Mouse (Mus musculus) fibroblast of lung, adult 2 months (primary cell): ENCODE measurements at regions not wholly inside any gene's neighbourhood (a gene's known extent, or its start where the extent isn't known, plus 50 kb on each side); places are given as distances from the start of the nearest gene placed in this dataset.

ENCODE experiments used
- DNase-seq: peaks from one replicate; pipeline ENCODE4 v3.0.0-alpha.2; 2011; ENCODE audit warnings: low read depth

GRCm38 (mm10) chr2:117399487-117399886, 56.7 kb upstream of the Rasgrp1 start:
- DNase-seq = no peak

DNA sequence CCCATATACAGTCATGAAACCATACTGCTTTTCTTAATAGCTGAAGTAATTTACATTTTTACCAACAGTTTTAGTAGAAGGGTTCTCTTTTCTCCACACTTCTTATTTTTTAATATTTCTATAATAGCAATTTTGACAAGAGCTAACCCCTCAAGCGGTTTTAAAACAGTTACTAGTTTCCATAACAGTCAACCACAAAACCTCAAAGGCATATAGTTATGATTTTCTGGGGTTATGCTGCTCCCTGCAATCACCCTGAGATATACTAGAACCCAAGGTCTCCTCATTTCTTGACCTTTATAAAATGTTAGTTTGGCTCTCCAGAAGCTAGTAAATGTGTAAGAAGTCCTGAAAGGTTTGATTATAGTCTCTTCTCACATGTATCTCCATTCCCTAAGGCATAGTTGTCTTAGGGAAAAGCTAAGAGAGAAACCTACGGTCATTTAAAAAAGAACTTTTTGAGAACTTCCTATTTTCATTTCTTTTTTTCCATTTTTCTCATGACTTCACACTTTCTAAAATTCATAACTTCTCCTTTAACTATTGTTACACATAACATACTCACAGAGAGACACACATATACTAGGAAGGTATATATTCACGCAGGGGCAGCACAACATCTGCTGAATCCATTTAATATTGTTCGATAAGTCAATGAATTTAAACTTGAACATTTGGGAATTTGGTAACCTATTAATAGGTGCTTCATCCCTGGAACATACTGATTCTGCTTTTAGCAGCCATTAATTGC, 60.8 kb upstream of the Rasgrp1 start:
- no peak for DNase-seq

GRCm38 (mm10) chr2:117405453-117405852, 62.7 kb upstream of the Rasgrp1 start:
- DNase-seq = no peak

DNA sequence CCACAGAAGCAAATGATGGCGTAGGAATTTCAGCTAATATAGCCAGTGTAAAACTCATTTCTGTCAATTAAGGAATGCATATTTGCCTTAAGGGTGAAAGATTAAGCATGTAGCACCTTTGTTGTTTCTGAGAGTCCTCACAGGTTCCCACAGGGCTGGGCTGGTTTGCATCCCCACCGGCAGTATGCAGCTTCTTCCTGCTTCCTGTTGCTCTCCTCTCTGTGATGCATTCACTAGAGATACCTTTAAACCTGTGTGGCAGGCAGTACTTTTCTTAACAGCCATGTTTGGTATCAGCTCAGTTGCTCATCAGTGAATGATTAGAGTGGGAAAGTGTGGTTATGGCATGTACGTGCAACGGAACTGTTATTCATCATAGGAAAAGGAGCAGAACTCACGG, 65.4 kb upstream of the Rasgrp1 start:
- no peak for DNase-seq

DNA sequence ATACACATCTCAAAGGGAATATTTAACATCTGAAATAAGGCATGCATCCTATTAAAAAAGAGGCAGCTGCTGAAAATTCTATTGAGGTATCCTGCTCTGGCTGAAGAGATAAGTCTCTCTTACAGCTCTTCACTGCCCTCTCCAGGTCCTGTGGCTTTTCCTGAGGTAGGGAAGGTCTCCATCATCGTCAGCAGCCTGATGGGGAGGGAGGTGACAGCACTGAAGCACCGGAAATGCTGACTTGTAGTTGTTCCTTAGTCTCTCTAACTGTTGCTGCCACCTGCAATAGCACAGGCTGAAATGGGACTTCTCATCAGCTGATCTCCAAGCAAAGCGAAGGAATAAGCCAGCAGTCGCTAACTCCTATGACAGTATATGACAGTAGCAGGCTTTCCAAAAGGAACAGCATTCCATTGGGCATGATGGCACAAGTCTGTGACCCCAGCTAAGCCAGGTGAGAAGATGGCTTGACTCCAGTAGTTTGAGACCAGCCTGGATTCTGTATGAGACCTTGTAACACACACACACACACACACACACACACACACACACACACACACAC, 69.3 kb upstream of the Rasgrp1 start:
- DNase-seq = no peak

- no peak for DNase-seq
These were observed 74.6 kb upstream of the Rasgrp1 start for GRCm38 (mm10) chr2:117417229-117417970.

DNA sequence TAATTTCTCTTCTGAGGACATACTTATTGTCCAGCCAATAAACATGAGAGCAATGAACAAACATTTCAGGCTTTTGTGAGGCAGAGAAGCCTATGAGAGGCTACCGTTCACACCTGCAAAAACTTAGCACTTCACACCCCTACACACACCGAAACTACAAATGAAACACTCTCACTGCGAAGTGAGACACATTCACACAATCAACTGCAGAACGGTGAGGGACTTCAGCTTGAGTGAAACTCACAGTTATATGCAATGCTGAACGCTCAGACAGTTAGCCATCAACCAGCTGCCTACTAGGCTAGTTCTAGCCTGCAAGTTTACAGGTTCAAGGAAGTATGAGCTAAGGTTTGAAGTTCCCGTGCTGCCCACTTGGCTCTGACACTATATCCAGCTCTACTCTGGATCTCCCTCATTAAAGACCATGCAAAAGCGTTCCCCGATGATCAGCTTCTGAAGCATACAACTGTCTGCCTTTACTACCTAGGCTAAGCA, 75.4 kb upstream of the Rasgrp1 start:
- DNase-seq = no peak

DNA sequence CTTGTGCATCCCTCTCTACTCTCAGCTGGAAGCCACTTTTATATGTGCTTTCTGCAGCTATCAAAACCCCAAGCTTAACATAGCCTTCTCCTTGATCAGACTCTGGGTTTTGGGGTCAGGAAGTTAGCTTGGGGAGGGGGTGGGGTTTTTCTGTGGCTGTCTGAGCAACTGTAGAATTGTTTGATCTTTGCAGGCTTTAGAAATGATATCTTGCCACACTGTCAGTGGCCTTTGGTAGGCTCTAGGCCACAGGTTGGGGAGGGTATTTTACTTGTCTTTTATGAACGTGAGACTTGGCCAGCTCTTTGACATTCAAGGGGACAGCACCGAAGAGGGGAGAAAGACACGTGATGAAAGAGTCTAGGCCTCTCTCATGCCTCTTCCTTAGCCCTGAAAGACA, 75.9 kb upstream of the Rasgrp1 start:
- no peak for DNase-seq

GRCm38 (mm10) chr2:117421376-117421775, 78.6 kb upstream of the Rasgrp1 start:
- no peak for DNase-seq

GRCm38 (mm10) chr2:117422756-117423155, 80.0 kb upstream of the Rasgrp1 start:
- no peak for DNase-seq

- DNase-seq = no peak
These were observed 86.4 kb upstream of the Rasgrp1 start for GRCm38 (mm10) chr2:117429205-117429604.

GRCm38 (mm10) chr2:117432010-117432409, 89.2 kb upstream of the Rasgrp1 start:
- no peak for DNase-seq

DNA sequence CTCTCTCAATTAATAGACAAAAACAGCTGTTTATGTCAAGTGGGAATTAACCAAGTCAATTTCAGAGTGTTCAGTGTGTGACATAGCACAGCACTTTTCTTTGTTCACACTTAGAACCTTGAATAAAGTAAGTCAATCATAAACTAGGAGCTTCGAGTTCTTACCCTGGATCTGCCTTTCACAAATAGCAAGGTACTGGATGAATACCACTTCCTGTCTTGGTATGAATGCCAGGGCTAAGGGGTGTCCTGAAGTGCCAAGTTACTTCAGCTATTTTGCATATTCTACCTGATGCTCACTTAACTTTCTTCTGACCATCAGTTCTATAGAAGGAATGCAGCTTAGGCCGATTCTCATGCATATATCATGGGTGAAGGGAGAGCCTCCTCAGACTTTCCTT, 90.1 kb upstream of the Rasgrp1 start:
- DNase-seq = no peak

DNA sequence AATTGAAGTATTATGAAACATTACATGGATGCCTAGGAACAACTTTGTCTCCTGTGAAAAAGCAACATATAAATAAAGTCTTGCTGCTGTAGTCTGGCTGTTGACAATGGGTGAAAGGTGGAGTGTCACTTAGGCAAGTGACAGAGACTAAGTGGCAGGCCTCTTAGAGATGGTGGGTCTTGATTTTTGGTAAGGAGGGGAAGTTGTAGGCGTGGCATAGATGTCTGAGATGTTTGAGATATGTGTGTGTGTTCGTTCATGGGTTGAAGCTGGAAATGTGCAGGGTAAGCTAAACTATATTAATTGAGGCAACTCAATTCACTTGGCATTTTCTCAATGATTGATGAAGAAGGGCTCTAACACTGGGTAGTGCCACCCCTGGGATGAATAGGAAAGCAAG, 90.7 kb upstream of the Rasgrp1 start:
- DNase-seq = no peak

- DNase-seq = no peak
These were observed 95.3 kb upstream of the Rasgrp1 start for GRCm38 (mm10) chr2:117438079-117438478.

- no peak for DNase-seq
These were observed 96.0 kb upstream of the Rasgrp1 start for GRCm38 (mm10) chr2:117438586-117439371.

DNA sequence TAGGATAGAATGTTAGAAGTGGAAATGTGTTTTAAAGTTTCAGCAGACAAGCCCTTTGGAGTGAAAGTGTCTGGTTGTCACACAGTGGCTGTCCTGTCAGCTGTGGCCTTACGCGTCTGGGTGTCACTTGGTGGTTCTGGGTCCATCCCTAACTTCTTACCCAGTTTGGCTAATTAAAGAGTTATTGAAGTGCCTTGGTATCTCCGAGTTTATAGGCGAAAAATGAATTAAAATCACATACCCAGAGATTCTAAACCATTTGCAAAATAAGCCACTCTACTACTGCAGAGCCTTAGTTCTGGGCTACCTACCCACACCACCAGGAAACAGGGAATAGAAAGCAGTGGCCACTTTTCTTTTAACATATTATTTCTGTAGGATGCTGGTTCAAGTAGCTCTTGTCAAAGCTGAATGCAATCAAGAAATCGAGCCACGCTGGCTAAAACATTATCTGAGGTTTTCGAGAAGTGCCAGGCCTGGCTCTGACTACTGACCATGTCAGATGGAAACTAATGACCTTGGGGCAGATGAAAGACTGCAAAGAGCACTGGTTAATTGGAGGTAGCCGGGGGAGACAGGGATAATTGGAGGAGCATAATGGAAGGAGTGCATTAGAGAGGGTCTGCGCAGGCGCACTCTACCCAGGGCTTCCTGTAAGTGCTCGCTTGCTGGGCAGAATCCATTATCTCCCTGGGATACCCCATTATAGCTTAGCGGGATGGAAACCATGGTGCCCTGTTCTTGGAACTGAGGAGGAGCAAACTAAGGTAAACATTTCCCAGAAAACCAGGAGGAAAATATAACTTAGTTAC, 96.8 kb upstream of the Rasgrp1 start:
- no peak for DNase-seq

- no peak for DNase-seq
These were observed 98.0 kb upstream of the Rasgrp1 start for GRCm38 (mm10) chr2:117440801-117441281.

DNA sequence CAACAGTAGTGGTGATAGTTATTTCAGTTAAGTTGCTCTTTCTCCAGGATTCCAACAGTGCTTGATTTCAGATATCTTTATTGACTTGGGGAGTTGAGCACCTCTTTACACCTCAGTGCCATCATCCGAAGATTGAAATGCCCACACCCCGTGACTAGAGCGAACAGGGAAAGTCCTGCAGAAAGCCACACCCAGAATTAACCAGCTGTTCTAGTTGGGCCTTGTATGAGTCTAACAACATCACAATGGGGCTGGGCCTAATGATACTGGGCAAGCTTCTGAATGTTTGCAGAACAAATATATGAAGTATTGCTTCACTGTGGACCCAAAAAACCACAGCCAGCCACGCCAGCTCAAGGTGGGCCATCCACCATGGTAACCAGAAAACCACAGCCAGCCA, 100.1 kb upstream of the Rasgrp1 start:
- no peak for DNase-seq

DNA sequence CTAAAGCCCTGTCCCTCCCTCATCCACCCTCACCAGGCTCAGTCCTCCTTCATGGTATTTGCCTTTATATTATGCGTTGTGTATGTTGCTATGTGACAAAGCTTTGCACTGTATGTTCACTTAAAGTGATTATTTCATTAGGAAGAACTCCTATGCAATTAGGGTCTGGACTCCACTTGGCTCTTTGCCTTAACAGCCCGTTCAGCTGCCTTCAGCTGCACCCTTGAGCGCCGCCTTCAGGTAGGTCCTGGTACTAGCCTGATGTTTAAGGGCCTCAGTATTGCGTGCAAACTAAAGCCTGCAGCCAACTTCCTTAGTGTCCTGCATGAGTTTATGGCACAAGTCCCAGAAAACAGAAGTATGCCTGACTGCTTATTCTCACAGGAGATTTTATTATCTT, 101.9 kb upstream of the Rasgrp1 start:
- no peak for DNase-seq

DNA sequence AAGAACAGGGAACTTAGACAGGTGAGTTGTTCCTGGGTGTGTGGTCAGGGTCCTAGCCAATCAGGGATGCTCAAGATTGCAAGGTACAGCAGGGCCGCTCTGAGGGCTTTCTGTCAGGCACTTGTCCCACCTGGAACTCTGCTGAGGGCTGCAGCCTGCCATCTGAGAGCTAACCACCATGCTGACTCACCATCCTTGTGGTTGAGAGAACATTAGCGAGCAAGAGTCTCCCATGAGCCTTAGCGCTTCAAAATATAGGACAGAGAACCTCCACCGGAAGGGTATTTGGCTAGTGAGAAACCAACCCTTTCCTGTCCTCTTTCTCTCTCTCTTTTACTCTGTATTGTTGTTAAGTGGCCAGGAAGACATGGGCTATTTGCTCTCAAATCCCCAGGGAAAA, 104.1 kb upstream of the Rasgrp1 start:
- DNase-seq = no peak
